ENCODE assay signal across 15 mouse cellular contexts in the genomic region with DNA sequence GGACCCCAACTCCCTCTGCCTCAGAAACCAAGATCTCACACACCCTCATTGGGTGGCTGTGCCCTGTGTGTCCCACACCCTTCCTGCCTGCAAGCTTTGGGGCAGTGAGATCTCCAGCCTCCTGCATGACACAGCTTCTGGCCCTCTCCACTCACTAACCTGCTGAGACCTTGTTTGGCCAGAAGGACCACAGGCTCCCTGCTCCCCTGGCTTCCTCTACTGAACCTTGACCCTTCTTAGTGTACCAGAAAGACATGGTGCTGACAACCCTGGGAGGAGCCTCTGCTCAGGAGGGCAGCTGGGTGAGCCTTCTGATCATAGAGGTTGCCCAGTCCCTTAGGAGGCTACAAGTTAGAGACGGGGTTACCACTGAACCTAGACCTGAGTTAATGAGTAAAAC. TPM values are rescaled to one million over a fixed set of nuclear protein-coding genes. Genes with fewer than 3 reads are reported as not detected.
DNase-seq lines count a peak whose midpoint lies in the region; ATAC-seq lines count a peak whose summit lies in the region.
"Had no signal": no experiment of that assay in that cellular context is flagged by ENCODE, and none has a peak within 500 bp of the region (broad histone marks: within the 10 kb centered on the region; RNA-seq: fewer than 3 reads in every experiment).

No protein-coding gene starts in this region.

- peaks cover 11% of the 10 kb centered on the region for H3K4me1 ChIP-seq in embryonic facial prominence, embryonic 13.5 days
- peaks cover 15% of the 10 kb centered on the region for H3K4me1 ChIP-seq in embryonic facial prominence, embryonic 10.5 days
- peaks cover 18% of the 10 kb centered on the region for H3K4me1 ChIP-seq in limb, embryonic 12.5 days (replicated peaks)
- H3K4me1 ChIP-seq in stomach, embryonic 15.5 days, result peaks cover 3% of the 10 kb centered on the region; the same call in 1 of the 2 replicates
- no peaks in the 10 kb centered on the region for H3K4me1 ChIP-seq in hindbrain, embryonic 12.5 days
- 0 out of 2 replicates have a peak, but pooled peaks cover 20% of the 10 kb centered on the region for H3K4me1 ChIP-seq in hindbrain, embryonic 10.5 days (replicated peaks)

- no peak overlapping the region for H3K9ac ChIP-seq in embryonic facial prominence, embryonic 13.5 days
- no peak overlapping the region for H3K9ac ChIP-seq in limb, embryonic 12.5 days (replicated peaks)
- H3K9ac ChIP-seq in stomach, embryonic 15.5 days, result no peak overlapping the region
- H3K9ac ChIP-seq in hindbrain, embryonic 12.5 days, result no peak overlapping the region

- H3K4me3 ChIP-seq in embryonic facial prominence, embryonic 13.5 days, result no peak overlapping the region
- no peak overlapping the region for H3K4me3 ChIP-seq in embryonic facial prominence, embryonic 10.5 days
- no peak overlapping the region for H3K4me3 ChIP-seq in limb, embryonic 12.5 days (replicated peaks)
- no peak overlapping the region for H3K4me3 ChIP-seq in stomach, embryonic 15.5 days (replicated peaks)
- H3K4me3 ChIP-seq in hindbrain, embryonic 12.5 days, result no peak overlapping the region
- H3K4me3 ChIP-seq in hindbrain, embryonic 10.5 days, result no peak overlapping the region
- H3K4me3 ChIP-seq: heart, adult 2 months had no signal

- no peaks in the 10 kb centered on the region for H3K9me3 ChIP-seq in embryonic facial prominence, embryonic 13.5 days
- H3K9me3 ChIP-seq in embryonic facial prominence, embryonic 10.5 days, result no peaks in the 10 kb centered on the region
- H3K9me3 ChIP-seq in limb, embryonic 12.5 days, result no peaks in the 10 kb centered on the region
- no peaks in the 10 kb centered on the region for H3K9me3 ChIP-seq in stomach, embryonic 15.5 days
- H3K9me3 ChIP-seq in hindbrain, embryonic 12.5 days (replicated peaks), result no peaks in the 10 kb centered on the region
- no peaks in the 10 kb centered on the region for H3K9me3 ChIP-seq in hindbrain, embryonic 10.5 days
- H3K9me3 ChIP-seq: G1E had no signal

- no peak overlapping the region for H3K4me2 ChIP-seq in embryonic facial prominence, embryonic 13.5 days
- H3K4me2 ChIP-seq in limb, embryonic 12.5 days, result no peak overlapping the region
- H3K4me2 ChIP-seq in stomach, embryonic 15.5 days, result no peak overlapping the region
- H3K4me2 ChIP-seq in hindbrain, embryonic 12.5 days (replicated peaks), result no peak overlapping the region

- H3K27me3 ChIP-seq in embryonic facial prominence, embryonic 13.5 days, result no peaks in the 10 kb centered on the region
- H3K27me3 ChIP-seq in embryonic facial prominence, embryonic 10.5 days (replicated peaks; ENCODE audit: low read depth, poor library complexity, severe bottlenecking), result no peaks in the 10 kb centered on the region
- no peaks in the 10 kb centered on the region for H3K27me3 ChIP-seq in limb, embryonic 12.5 days
- H3K27me3 ChIP-seq in stomach, embryonic 15.5 days (replicated peaks), result no peaks in the 10 kb centered on the region
- no peaks in the 10 kb centered on the region for H3K27me3 ChIP-seq in hindbrain, embryonic 12.5 days
- no peaks in the 10 kb centered on the region for H3K27me3 ChIP-seq in hindbrain, embryonic 10.5 days (ENCODE audit: insufficient read depth, poor library complexity, severe bottlenecking)

- peak overlapping the region; percentile 22; the same call in 1 of the 2 replicates for H3K27ac ChIP-seq in embryonic facial prominence, embryonic 13.5 days
- H3K27ac ChIP-seq in embryonic facial prominence, embryonic 10.5 days (replicated peaks), result no peak overlapping the region
- H3K27ac ChIP-seq in limb, embryonic 12.5 days, result peak overlapping the region; percentile 42; the same call in 1 of the 2 replicates
- H3K27ac ChIP-seq in stomach, embryonic 15.5 days, result peak overlapping the region; percentile 72
- H3K27ac ChIP-seq in hindbrain, embryonic 12.5 days, result no peak overlapping the region
- no peak overlapping the region for H3K27ac ChIP-seq in hindbrain, embryonic 10.5 days
- H3K27ac ChIP-seq: heart, adult 2 months; macrophage had no signal

- WGBS in embryonic facial prominence, embryonic 13.5 days, result 92% methylated on average over 1 of the region's 1 CpGs
- WGBS in embryonic facial prominence, embryonic 10.5 days, result 85% methylated on average over 1 of the region's 1 CpGs
- WGBS in limb, embryonic 12.5 days, result 89% methylated on average over 1 of the region's 1 CpGs
- 67% methylated on average over 1 of the region's 1 CpGs for WGBS in stomach, embryonic 15.5 days
- 78% methylated on average over 1 of the region's 1 CpGs for WGBS in hindbrain, embryonic 12.5 days
- 84% methylated on average over 1 of the region's 1 CpGs for WGBS in hindbrain, embryonic 10.5 days

- H3K36me3 ChIP-seq in embryonic facial prominence, embryonic 13.5 days, result peaks cover 49% of the 10 kb centered on the region
- peaks cover 70% of the 10 kb centered on the region for H3K36me3 ChIP-seq in embryonic facial prominence, embryonic 10.5 days (replicated peaks)
- H3K36me3 ChIP-seq in limb, embryonic 12.5 days, result peaks cover 58% of the 10 kb centered on the region
- peaks cover 43% of the 10 kb centered on the region for H3K36me3 ChIP-seq in stomach, embryonic 15.5 days
- H3K36me3 ChIP-seq in hindbrain, embryonic 12.5 days, result peaks cover 61% of the 10 kb centered on the region
- H3K36me3 ChIP-seq in hindbrain, embryonic 10.5 days, result peaks cover 66% of the 10 kb centered on the region
- H3K36me3 ChIP-seq: G1E had no signal

- ATAC-seq in embryonic facial prominence, embryonic 13.5 days (ENCODE audit: insufficient number of reproducible peaks, insufficient read depth, low FRiP score, low TSS enrichment, low read depth), result no peak
- ATAC-seq in limb, embryonic 12.5 days (ENCODE audit: insufficient number of reproducible peaks, insufficient read depth, low FRiP score, low TSS enrichment, low read depth), result no peak
- peak; percentile 21; the same call in 1 of the 2 replicates for ATAC-seq in stomach, embryonic 15.5 days (ENCODE audit: insufficient read depth, low FRiP score, low read depth)
- ATAC-seq in activated CD4-positive, CD25-positive, alpha-beta regulatory T cell, adult 4 months, result no peak
- ATAC-seq in hindbrain, embryonic 12.5 days (ENCODE audit: low FRiP score), result no peak

- DNase-seq in embryonic facial prominence, embryonic 10.5 days (ENCODE audit: low spot score), result no peak
- peak; percentile 83 to 93 for DNase-seq in kidney, adult 8-10 months
- DNase-seq in hindbrain, embryonic 10.5 days (ENCODE audit: low spot score), result no peak
- DNase-seq: B cell, adult 2 months; heart, adult 2 months; layer of hippocampus, adult 9-11 months had no signal

RNA-seq across cellular contexts. Expression of a gene that starts 18.4 kb away (rescaled TPM):
- 1.2 TPM in 1 of 2 replicates, not detected in the other for polyA plus RNA-seq in embryonic facial prominence, embryonic 13.5 days (2015; fragmentation: Nextera tagmentation; extraction: Ambion mirVana)
- not detected in 2 replicates for polyA plus RNA-seq in embryonic facial prominence, embryonic 10.5 days (2016; fragmentation: Nextera tagmentation; extraction: Ambion mirVana)
- not detected in 2 replicates for polyA plus RNA-seq in limb, embryonic 12.5 days (2016; fragmentation: Nextera tagmentation; extraction: Ambion mirVana)
- polyA plus RNA-seq in stomach, embryonic 15.5 days (2015; fragmentation: Nextera tagmentation; extraction: Ambion mirVana), result 3,283 and 4,119 TPM in 2 replicates
- polyA plus RNA-seq in activated CD4-positive, CD25-positive, alpha-beta regulatory T cell, adult 4 months (2017; shearing (Covaris generic)), result not detected
- not detected in 2 replicates for polyA plus RNA-seq in hindbrain, embryonic 12.5 days (2016; fragmentation: Nextera tagmentation; extraction: Ambion mirVana)
- not detected in 2 replicates for polyA plus RNA-seq in hindbrain, embryonic 10.5 days (2016; fragmentation: Nextera tagmentation; extraction: Ambion mirVana)
- polyA plus RNA-seq: G1E; hindbrain, embryonic 11.5 days; macrophage; midbrain, postnatal 0 days had no signal

RNA-seq across cellular contexts. Expression of a gene that starts 34.4 kb away (rescaled TPM):
- 35.6 and 37.3 TPM in 2 replicates for polyA plus RNA-seq in embryonic facial prominence, embryonic 13.5 days (2015; fragmentation: Nextera tagmentation; extraction: Ambion mirVana)
- polyA plus RNA-seq in embryonic facial prominence, embryonic 10.5 days (2016; fragmentation: Nextera tagmentation; extraction: Ambion mirVana), result 61.1 and 62.4 TPM in 2 replicates
- polyA plus RNA-seq in limb, embryonic 12.5 days (2016; fragmentation: Nextera tagmentation; extraction: Ambion mirVana), result 39.5 and 39.7 TPM in 2 replicates
- polyA plus RNA-seq in stomach, embryonic 15.5 days (2015; fragmentation: Nextera tagmentation; extraction: Ambion mirVana), result 38.7 and 39.7 TPM in 2 replicates
- polyA plus RNA-seq in activated CD4-positive, CD25-positive, alpha-beta regulatory T cell, adult 4 months (2017; shearing (Covaris generic)), result under 1 TPM; 0.21 to 0.38 TPM
- polyA plus RNA-seq in hindbrain, embryonic 12.5 days (2016; fragmentation: Nextera tagmentation; extraction: Ambion mirVana), result 50.7 and 56.5 TPM in 2 replicates
- 61.6 and 63.9 TPM in 2 replicates for polyA plus RNA-seq in hindbrain, embryonic 10.5 days (2016; fragmentation: Nextera tagmentation; extraction: Ambion mirVana)

Comparison
In these comparisons a context has a peak if more than half of its experiments do, and no peak if none do; other contexts are left out.
1. H3K27ac ChIP-seq: peak in embryonic facial prominence, embryonic 13.5 days (single experiment), limb, embryonic 12.5 days (single experiment) and stomach, embryonic 15.5 days (single experiment); none in embryonic facial prominence, embryonic 10.5 days (single experiment), hindbrain, embryonic 12.5 days (single experiment) and hindbrain, embryonic 10.5 days (single experiment).
2. DNase-seq: peak in kidney, adult 8-10 months (2 of 2); none in embryonic facial prominence, embryonic 10.5 days (single experiment) and hindbrain, embryonic 10.5 days (single experiment).
3. RNA of a gene that starts 18.4 kb away (polyA plus RNA-seq): 3,283 to 4,119 TPM in stomach, embryonic 15.5 days; 1.2 TPM in embryonic facial prominence, embryonic 13.5 days, not detected in hindbrain, embryonic 12.5 days, not detected in embryonic facial prominence, embryonic 10.5 days, not detected in limb, embryonic 12.5 days, not detected in activated CD4-positive, CD25-positive, alpha-beta regulatory T cell, adult 4 months and not detected in hindbrain, embryonic 10.5 days; every median in the first group is over 1,000 times any median in the second.
4. RNA of a gene that starts 34.4 kb away (polyA plus RNA-seq): 61.6 to 63.9 TPM in hindbrain, embryonic 10.5 days, 61.1 to 62.4 TPM in embryonic facial prominence, embryonic 10.5 days, 50.7 to 56.5 TPM in hindbrain, embryonic 12.5 days, 38.7 to 39.7 TPM in stomach, embryonic 15.5 days, 39.5 to 39.7 TPM in limb, embryonic 12.5 days and 35.6 to 37.3 TPM in embryonic facial prominence, embryonic 13.5 days; 0.21 to 0.38 TPM in activated CD4-positive, CD25-positive, alpha-beta regulatory T cell, adult 4 months; every median in the first group is over 10 times any median in the second.